Mouse (Mus musculus): ENCODE measurements around the gene Krt87.
A peak's percentile ranks its signal among the peaks of the same experiment; 100 is the strongest.

Krt87 gene

DNA sequence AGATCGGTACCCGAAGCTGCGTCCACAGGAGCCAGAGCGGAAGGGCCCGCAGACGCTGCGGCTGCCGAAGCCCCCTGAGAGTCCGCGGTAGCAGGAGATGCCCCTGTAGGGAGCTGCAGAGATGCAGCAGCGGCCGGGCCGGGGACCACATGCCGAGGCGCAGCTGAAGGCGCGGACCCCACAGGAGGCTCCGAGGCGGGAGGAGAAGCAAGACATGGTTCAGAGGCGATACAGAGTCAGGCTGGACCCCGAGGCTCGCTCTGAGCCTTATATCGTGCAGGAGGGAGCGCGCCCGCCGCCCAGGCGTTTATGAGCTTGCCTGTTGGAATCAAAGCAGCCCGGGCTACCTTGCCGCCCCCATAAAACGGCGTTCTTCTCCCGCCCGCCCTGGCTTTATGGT lies at the start of gene Krt87:
Krt87 (minus strand) TSS at position 250 of the 400 bp plus-strand sequence.
- DNase-seq, result peak; percentile 32 to 37

DNA sequence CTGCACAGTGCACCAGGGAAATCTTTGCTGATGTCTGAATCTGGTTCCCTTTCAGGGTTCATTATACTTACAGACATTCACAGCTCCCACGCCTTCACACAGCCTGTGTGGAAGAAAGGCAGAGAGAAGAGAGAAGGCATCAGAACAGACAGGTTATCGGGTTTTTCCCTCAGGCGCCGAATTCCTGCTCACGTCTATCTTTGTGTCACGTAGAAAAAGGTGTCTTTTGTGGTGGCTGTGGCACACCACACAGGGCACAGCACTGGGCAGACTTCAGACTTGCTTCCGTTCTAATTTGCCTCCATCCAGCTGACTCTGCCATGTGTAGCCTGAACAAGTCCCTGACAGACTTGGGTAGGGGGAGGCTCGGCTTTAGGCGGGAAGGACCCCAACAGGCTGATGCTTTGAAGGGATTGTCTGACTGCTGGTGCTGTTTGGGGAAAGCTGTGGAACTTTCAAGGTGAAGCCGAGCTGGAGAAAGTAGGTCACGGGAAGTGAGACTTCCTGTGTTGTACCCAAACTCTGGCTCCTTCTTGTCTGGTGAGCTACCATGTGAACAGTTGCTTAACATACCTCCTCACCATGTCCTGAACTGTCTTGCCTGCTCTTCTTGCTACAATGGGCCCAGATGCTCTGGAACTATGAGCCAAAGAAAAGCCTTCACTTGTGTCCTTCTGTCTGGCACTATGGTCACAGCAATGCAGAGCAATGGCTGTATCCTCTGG lies 47.5 kb upstream of the Krt87 start:
- DNase-seq, result no peak

DNA sequence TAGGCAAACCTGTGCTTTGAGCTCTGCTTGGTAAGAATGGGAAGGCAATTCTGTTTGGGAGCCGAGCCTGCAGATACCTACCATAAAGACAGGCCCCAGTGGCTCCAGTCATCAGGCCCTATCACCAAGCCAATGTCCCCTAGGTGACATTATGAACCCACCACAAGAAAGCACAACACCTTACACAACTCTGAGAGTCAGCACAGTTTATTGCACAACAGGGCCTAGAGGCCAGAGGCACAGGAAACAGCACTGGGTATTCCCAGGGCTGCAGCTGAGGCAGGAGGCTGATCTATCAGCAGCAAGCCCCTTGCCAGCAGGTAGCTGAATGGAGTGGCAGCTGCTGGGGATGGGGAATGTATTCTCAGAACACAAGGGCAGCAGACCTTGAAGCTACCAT lies 46.3 kb upstream of the Krt87 start:
- DNase-seq, result no peak

DNA sequence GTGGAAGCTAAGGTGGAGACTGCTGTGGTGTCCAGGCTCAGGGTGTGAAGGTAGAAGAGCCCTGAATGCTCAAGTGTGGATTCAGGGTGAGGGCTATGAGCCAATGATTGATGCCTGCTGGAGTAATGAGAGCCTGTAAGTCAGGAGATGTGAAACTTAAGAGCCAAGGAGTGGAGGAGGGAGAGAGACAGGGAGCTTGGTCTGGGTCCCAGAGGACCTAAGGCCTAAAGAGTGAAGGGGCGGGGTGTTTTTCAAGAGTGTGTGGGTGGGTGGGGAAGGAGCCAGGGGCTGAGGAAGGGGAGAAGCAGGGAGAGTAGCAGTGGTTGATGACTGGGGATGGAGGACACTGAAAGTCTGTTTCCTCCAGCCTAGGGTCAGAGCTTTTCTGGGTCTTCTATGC lies 45.0 kb upstream of the Krt87 start:
- no peak for DNase-seq

DNA sequence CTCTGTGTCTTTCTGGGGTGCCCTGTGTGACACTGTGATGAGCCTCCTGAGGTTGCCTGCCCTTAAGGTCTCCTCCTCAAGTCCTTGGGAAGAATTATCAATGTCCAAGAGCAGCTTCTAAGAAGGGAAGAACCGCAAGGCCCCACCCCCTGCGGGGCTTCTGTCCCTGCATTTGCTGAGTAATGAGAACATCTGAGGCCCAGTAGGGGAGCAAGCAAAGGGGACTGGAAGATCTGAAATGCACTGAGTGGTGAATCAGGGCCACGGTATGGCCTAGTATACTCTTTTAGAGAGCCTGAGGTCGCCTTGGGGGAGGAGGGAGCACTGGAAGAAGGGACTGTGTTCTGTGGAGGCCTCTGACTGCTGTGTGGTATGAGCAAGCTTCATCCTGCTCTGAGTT lies 43.5 kb upstream of the Krt87 start:
- DNase-seq, result no peak

DNA sequence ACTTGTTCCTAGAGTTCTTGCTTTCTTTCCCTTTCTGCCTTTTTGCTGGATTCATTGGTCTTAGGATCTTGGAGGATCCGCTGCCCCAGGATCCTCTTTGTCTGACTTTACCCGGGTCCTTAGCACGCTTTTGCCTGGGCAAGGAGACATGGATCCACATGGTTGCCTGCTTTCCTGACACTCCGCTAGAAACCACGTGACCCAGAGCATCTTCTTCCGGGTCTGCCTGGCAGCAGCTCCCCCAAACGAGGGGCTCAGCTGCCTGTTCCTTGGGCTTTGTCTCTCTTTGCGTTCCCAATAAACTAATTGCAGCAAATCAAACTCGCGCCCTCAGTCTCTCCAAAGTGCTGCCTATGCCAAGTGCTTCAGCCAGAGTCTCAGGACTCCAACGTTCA lies 41.1 kb upstream of the Krt87 start:
- DNase-seq, result peak in 1 of 2 experiments; percentile 11

DNA sequence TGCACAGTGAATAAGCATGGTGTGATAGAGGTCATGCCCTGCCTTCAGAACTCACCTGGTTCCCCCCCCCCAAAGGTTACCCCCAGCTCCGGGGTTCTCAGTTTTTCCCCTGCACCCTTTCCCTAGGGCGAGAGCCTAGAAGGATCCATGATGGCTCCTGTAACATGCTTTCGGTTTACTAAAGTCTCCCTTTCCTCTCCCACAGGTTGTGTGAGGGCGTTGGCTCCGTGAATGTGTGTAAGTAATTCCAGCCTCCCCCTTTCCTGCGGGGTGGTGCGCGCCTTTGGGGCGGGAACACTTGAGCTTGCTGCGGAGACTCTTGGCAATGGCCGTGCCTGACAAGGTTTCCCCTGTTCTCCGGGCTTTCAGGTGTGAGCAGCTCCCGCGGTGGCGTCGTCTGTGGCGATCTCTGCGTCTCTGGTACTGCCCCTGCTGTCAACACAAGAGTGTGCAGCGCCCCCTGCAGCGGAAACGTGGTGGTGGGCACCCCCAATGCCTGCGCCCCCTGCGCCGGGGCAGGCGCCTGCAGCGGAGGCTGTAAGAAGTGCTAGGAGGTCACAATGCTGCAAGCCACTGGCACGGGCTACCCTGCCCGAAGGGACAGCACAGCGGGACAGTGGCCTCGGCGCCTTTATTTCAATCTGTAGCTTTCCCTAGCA lies 40.5 kb upstream of the Krt87 start:
- peak; percentile 73 to 78 for DNase-seq

DNA sequence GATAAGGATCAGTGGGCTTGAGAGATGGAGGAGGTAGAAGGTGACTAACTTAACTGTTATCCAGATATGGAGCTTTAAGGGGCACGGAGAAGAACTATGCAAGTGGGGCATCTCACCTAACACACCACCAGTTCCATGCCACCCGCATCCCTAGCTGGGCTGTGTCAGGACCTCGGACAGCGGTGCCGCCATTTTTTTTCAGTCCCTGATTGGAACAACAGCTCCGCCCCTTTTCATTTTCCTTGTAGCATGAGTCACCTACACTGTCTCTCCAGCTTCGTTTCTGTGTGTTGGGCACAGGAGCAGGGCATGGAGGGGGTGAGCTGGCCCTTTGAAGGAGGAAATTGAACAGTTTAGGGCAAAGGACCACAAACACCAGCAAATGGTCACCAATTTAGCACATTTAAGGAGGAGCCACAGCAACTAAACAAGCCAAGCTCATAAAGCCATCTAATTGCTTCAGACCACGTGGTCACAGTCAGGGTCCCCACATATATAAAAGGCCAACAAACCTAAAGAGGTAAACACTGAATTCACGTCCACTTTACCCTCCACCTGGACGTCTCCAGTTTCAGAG lies 34.4 kb upstream of the Krt87 start, which contains the start of gene Krt86:
Krt86 (plus strand) TSS at position 527 of the 577 bp plus-strand sequence.
- peak; percentile 79 to 81 for DNase-seq

DNA sequence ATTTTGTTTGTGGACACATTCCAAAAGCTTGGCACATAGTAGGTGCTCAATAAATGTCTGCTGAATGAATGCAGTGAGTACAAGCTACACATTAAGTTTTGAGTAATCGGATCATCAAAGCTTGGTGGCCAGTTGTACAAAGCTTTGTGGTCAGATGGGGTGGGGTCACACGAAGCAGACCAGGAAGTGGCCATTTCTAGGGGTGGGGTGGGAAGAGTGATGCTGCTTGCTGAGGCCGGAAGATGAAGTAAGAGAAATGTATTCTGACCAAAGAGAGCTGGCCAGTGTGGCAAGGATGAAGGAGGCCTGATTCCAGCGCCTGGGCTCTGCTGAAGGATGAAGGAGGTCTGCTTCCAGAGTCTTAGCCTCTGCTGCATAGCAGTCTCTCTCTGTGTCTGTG lies 30.5 kb upstream of the Krt87 start:
- no peak for DNase-seq

DNA sequence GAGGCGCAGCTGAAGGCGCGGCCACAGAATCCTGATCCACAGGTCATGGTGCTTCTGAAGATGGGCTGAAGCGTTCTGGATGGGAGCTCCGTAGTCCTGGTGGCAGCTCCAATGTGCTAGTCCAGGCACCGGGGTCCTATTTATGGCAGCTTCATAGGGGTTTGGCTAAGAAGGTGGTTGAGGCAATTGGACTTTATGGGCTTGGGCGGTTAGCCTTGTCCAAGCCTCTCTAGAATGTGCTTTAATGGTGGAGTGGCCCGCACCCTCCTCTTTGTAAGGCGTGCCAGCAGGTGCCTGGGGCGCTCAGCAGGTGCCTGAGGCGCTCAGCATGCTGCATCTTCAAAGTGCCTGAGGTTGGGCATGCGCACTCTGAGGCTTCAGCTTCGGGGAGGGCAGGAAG lies 25.0 kb upstream of the Krt87 start, which contains the start of gene Krt81:
Krt81 (minus strand) TSS at position 101 of the 400 bp plus-strand sequence.
- DNase-seq, result no peak

DNA sequence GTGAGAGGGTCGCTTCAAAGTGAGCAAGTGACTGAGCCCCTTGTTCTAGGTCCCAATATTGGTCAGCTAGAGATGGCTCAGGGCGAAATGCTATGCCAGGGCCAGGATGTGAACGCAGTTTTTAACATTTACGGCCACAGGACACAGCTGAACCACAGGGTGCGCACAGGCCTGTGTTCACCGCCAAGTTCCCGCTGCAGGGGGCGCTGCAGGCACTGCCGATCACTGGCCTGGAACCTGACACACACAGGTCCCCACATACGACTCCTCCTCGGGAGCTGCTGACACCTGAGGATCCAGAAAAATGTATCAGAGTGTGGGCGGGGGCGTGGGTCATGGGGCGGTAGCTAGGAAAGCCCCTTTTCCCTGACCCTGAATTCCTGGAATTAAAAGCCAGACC lies 20.7 kb upstream of the Krt87 start:
- DNase-seq, result peak; percentile 42 to 47

DNA sequence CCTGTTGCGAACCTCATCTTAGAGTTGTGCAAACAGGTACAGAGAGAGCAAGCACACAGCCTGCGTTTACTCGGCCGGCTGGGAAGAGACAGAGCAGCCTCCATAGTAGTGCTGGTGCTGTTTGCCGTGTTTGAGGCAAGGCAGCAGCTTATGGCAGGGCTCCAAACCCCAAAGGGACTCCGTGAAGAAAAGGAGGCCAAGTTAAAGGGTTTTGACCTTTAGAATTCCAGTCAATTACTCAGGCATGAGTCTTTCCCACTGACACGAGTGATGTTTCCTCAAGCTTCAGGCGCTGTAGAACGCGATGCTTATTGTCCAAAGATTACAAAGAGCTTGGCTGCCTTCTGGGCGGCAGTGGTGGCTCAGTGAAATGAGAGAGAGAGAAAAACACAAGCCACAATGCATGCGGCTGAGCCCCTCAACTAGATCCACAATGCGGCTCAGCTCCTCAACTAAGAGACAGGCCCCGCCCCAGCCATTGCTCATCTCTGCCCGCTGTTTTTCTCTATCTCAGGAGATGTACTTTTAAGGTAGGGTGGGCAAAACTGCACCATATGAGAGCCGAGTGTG lies 19.8 kb upstream of the Krt87 start:
- peak; percentile 60 to 71 for DNase-seq

DNA sequence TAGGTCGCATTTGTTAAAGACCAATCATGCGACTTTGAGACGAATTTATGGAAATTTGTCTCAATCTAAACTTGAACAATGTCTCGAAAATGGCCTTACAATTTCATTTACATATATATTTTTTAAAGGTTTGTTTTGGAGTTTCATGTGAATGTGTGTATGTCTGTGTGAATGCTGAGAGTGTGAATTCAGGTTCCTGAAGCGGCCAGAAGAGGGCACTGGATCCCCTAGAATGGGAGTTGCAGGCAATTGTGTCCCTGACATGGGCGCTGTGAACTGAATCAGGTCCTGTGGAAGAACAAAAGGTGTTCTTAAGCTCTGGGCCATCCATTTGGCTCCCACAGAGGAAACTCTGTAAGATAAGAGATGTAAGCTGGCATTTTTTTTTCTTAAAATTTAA lies 17.3 kb upstream of the Krt87 start:
- DNase-seq, result no peak

DNA sequence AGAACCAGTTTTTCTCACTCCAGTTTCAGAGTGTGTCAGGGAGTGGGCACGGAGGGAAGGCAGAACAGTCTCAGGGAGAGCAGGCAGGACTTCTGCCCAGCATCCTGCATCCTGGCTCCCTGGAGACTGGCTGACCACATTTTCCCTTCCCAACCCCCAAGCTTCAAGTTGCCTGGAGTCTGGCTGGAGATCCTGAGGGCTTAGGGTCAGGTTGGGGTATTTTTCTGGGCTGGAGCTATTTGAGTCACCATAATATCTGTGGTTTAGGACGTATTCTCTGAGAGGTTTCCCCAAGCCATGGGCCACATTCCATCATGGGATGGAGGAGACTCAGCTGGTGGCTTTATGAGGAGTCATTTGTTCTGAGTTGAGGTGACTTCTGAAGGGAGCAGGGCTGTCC lies 16.7 kb upstream of the Krt87 start:
- DNase-seq, result peak; percentile 31 to 53

DNA sequence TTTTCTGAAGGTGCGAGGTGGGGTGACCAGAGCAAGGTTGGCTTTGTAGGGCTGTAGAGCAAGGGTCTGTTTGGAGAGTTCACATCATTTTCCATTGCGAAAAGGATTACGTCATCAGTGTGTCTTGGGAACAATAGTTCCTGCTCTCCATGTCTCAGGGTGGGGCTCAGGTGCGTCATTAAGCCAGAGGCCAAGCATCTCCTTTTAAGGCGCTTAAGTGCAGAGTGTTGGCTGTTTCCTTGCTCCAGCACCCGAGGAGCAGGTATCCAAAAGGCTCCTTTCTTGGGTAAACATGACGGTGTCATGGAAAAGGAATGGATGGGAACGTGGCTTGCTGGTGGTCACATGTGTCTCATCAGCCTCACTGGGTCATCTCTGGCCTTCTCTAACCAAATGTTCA lies 16.2 kb upstream of the Krt87 start:
- DNase-seq, result no peak

DNA sequence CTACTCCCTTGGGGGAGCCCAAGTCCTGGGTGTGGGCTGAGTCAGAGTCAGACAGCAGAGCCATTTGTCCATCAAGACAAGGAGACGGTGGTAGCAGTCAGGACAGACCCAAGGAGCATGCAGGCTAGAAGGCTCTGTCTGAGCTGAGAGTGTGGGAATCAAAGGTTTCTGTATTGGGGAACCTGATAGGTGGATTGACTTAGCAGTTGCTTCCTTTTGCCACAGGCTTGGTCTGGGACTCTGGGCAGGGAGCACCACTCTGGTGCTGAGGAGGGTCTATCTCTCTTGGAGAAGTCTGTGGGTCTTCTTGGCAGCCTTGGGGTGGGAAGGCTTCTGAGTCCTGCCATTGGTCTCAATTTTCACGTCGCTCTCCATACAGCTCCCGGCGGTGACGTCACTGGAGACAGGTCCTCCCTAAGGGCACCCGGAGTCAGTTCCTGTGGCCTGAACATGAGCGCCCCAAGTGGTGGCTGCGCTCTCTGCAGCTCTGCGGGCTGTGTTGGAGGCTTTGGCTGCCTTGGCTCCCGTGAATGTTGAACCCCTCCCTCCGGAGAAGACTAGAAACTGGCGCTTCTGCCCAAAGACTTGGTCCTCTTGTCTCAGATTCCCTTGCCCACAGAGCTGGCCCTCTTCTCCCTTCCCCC lies 14.6 kb upstream of the Krt87 start:
- peak; percentile 87 to 90 for DNase-seq

DNA sequence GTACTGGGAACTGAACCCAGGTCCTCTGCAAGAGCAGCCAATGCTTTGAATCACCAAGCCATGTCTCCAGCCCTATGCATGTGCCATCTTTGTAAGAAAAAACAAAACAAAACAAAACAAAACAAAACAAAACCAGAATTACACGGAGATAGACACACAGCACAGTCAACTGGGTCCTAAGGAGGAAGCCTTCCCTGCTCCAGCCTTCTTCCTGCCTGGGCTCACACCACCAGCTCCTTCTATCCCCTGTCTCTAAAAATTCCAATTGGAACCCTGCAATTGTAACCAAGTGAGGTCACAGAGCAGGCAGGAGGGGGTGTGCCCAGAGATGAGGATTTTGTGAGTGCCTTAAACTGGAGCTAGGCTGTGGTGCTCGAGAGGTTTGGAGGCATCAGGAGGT lies 8.8 kb upstream of the Krt87 start, which contains the start of gene Krt88:
Krt88 (plus strand) TSS at position 301 of the 400 bp plus-strand sequence.
- no peak for DNase-seq

DNA sequence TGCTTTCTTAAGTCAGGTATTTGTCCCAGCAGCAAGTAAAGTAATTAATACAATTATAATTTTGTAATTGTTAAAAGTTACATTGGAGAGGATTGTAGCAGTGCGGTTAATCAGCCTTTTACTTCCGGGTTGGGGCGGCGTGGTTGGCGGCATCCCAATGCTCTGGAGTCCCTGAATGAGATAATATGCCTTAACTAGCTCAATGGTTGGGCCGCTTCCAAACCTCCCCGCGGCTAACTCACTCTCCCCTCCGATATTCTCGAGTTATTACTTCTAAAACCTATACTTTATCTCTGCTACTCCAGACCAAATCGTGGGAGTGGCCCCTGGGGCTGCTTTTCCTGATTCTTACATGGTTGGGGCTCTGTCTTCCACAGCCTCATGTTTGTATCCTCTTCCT lies 8.0 kb upstream of the Krt87 start:
- no peak for DNase-seq

DNA sequence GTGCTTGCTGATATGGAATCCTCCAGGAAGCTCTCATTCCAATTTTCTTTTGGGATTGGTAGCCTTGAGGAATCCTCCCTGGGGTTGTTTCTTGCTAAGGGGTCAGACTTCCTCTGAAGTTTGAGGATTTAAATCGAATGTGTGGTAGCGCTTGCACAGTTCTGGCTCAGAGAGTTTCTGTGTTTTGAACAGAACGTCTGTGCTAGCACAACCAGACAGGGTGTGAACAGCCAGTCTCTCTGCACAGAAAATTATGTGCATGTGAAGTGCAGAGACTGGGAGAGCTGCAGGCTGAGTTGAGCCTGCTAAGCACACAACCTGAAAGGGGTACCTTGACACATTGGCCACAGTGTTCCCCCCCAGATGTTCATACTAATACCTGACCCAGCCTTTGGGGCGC lies 2.2 kb upstream of the Krt87 start:
- DNase-seq, result no peak

DNA sequence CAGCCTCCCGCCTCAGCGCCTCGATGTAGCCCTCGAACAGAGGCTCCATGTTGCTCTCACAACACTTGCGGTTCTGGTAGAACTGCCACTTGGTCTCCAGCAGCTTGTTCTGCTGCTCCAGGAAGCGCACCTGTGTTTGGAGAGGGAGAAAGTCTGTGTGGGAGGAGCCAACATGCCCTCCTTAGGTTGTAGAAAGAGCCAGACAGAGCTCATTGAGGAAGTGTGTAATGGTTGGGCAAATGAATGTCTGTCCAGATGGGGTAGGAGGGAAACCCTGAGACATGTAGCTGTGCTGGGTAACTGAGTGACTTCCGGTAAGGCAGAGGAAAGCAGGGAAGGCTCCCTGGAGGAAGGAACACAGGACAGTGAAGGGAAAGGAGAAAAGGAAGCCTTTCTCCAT lies 2.0 kb downstream of the Krt87 start:
- DNase-seq, result no peak

DNA sequence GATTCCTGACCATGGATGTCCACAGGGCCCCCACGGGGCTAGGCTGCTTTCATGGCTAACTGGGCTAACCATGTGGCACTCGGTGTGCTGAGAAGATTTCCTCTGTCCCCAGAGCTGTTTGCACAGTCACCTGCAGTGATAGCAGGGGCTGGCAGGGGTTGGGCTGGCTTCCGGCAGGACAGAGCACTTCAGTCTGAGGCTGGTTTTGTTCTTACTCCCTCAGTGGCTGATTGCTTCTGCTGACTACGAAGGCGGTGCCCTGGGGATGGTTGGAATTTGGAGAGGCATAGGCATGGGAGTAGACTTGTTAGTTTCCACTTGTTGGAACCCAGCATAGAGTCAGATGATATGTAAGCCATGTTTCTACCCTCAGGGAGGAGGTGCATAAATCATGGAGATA lies 13.7 kb downstream of the Krt87 start:
- DNase-seq, result no peak

DNA sequence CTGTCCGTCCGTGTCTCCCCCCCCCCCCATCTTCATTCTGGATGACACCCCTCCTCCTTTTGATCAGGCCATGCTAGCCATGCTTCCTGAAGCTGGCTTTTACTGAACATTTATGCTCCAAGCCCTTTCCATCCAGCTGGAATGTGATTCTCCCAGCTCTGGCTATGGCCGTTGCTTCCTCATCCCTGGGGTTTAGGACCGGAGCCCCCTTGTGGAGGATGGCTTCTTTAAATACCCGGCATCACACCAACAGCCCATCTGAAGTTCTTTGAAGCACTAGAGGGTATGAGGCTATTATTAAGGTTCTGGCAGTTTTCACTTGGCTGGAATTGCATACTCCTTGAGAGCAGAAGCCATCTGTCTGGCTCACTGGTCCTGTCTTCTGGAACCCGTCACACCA lies 17.7 kb downstream of the Krt87 start:
- peak; percentile 54 to 60 for DNase-seq

DNA sequence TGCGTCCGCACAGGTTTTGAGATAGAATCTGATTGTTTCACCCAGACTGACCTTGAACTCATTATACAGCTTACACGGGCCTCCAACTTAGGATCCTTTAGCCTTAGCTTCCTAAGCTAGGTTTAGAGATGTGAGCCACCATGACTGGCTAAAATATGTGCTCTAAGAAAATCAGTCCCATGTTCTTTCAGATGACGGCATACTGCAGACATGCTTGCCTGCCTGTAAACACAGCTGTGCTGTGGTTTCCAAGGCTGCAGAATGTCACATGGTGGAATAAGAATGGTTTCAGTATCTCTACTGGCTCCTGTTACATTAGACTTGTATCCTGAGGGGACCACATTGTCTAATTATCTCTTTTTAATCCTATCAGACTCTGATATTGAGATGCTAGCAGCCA lies 19.7 kb downstream of the Krt87 start:
- no peak for DNase-seq

Measured in kidney, postnatal 4 days (tissue).